Mouse (Mus musculus) lung, postnatal 25 days (tissue): ENCODE data around the gene Gm3043.
"Not testable (repeated sequence)": the region's sequence is repeated elsewhere in the genome, so short reads cannot be mapped to it uniquely, and the experiment has no call there.

Experiments used
- DNase-seq: peaks from one replicate; pipeline ENCODE4 v3.0.0; 2022; ENCODE audit warnings: low spot score

Gene Gm3043

GRCm38 (mm10) chr14:3688483-3688882, at the start of gene Gm3043:
Gene Gm3043 (plus strand): TSS chr14:3688783.
- DNase-seq = not testable (repeated sequence)

- DNase-seq = not testable (repeated sequence)
Observed at GRCm38 (mm10) chr14:3651730-3652129, 36.9 kb upstream of the Gm3043 start, which contains the start of gene Gm3020. Gene Gm3020 (plus strand): TSS chr14:3652030.
